Mouse (Mus musculus) gastrocnemius, adult 18-20 months (tissue): ENCODE measurements around the gene Cpm. TPM values are rescaled to one million over a fixed set of nuclear protein-coding genes. Genes with fewer than 3 reads are reported as not detected.
"Not testable (repeated sequence)": the region's sequence is repeated elsewhere in the genome, so short reads cannot be mapped to it uniquely, and the experiment has no call there.

Experiments used
- DNase-seq: peaks from one replicate; pipeline ENCODE4 v3.0.0; 2021; ENCODE audit warnings: low spot score
- total RNA-seq, 2 experiments: library from RNA; stranded (reverse); gene quantifications; 2 replicates each; pipeline ENCODE4 v1.2.3; 2021

The Cpm gene
- total RNA-seq, 2 experiments from 2014 or later: 2.5 to 2.9 TPM

- no peak for DNase-seq
Measured at GRCm38 (mm10) chr10:117697561-117698115, 68.3 kb downstream of the Cpm start.

DNA sequence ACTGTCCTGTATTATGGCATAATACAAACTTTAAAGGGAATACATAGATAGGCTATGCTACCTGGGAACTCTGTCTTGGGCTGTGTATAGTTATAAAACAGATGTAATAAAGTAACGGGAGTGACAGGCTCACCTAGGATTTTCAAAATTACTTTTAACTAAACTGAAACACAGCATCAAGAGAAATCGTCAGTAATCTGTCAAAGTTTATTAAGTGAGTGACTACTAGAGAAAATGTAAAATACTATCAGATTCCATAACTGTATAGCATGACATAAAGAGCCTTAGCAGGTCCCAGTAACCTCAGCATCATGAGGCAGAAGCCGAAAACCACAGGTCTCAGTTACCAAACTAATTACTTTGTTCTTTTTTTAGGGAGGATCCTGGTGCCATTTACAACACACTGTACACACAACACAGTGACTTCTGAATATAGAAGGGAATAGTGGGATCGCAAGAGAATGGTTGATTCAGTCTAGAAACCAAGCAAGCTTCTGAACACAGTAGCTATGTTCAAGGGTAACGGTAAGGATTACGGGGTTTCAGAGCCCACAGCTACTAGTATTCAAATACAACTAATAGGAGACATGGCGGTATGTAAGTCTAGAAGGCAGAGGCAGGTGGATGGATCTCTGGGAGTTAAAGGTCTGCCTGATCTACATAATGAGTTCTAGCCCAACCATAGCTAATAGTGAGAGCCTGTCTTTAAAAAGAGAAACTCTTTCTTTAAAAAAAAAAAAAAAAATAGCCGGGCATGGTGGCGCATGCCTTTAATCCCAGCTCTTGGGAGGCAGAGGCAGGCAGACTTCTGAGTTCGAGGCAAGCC lies 69.2 kb downstream of the Cpm start:
- DNase-seq: no peak

GRCm38 (mm10) chr10:117699914-117700313 lies 70.6 kb downstream of the Cpm start:
- no peak for DNase-seq

GRCm38 (mm10) chr10:117700450-117700849 lies 71.2 kb downstream of the Cpm start:
- no peak for DNase-seq

GRCm38 (mm10) chr10:117701034-117701829 lies 71.9 kb downstream of the Cpm start:
- DNase-seq: no peak

DNA sequence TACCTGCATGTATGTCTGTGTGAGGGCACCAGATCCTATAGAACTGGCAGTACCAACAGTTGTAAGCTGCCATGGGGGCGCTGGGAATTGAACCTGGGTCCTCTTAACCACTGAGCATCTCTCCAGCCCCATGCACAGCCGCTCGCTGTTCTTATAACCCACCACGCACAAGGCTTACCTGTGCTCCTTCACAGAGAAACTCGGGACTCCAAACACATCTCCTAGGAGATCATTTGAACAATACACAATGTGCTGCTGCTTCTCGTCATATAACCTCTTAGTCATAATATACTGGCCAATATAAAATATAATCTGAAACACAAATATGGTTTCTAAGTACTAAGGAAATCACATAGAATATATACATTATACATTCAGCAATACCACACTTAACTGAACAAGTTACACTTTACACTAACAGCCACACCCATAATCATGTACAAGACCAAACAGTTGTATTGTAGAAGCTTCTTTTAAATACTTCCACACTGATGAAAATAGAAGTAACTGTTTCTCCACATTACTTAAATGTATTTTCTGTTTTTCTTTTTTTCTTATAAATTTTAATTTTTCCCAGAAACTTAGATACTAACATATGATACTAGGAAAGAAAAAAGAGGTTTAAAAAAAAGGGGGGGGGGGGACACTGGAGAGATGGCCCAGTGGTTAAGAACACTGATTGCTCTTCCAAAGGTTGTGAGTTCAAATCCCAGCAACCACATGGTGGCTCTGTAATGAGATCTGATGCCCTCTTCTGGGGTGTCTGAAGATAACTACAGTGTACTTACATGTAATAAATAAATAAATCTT lies 72.9 kb downstream of the Cpm start:
- no peak for DNase-seq

DNA sequence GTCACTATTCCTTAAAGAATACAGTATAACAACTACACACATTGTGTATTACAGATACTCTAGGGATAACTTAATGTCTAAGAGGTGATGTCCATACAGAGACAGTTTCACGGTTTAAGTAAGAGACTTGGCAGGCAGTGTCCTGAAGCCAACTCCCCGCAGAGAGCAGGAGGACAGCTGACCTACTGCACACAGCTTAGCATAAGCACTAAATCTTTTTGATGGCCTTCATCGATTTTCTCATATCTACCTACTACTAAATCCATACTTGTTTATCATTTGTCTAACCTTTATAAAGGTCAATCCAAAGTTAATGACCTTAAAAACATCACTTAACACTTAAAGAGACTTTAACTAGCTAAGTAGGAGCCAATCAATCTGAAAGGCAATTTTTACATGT lies 74.2 kb downstream of the Cpm start:
- DNase-seq: no peak

- not testable (repeated sequence) for DNase-seq
Measured at GRCm38 (mm10) chr10:117704314-117704963, 75.1 kb downstream of the Cpm start.

DNA sequence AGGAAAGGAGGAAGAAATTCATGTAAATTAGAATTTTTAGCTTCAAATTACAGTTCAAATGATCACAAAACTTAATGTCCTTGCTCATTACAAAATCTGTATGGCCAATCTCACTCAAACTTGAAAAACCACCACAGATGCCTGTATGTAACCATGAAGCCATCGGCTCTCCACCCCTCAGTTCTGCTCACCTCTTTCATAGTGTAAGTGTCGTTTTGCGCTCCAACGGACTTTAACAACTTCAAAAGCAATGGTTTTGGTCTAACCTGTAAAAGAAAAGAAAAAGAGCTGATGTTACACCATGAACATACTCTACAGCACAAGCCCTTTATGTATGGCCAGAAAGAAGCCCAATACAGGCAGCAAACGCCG lies 75.7 kb downstream of the Cpm start:
- no peak for DNase-seq

GRCm38 (mm10) chr10:117705806-117706205 lies 76.5 kb downstream of the Cpm start:
- no peak for DNase-seq

- no peak for DNase-seq
Measured at GRCm38 (mm10) chr10:117706440-117706839, 77.1 kb downstream of the Cpm start.

- DNase-seq: no peak
Measured at GRCm38 (mm10) chr10:117707114-117707838, 78.0 kb downstream of the Cpm start.

- DNase-seq: no peak
Measured at GRCm38 (mm10) chr10:117708376-117708775, 79.1 kb downstream of the Cpm start.

DNA sequence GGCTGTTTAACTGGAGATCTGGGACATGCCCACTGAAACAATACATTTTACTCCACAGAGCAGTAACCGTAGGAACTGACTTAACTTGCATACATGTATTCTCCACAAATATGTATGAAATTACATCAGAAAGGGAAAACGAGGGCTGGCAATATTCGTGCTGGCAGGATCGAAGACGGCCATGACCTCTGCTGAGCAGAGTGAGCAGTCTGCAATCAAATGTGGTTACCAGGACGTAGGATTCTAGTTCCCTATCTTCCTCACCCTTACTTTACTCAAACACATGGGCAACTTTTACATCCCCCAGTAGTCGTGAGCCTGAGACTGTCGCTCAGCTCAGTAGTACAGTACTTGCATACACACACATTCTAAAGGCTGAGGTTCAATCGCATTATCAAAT lies 79.6 kb downstream of the Cpm start:
- no peak for DNase-seq

DNA sequence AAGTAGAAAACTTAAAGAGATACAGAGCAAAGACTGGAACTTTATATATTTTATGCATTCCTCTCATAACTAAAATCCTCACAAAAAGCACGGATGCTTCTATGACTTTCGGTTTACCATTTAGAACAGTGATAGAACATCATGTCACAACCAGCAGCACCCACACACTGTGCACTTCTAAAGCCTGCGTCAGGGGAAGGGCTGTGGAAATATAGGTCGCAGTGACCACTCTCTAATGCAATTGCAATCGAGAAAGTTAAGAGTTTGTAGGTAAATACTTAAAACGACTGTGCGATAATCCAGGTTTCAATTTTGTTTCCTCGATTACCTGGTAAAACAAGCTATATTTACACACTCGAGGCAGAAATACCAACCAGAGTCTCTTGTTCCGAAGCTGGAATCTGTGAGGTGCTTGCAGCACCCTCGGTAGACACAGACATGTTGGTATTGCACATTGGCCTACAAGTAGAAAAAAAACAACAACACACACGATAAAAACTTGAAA lies 80.1 kb downstream of the Cpm start:
- no peak for DNase-seq

DNA sequence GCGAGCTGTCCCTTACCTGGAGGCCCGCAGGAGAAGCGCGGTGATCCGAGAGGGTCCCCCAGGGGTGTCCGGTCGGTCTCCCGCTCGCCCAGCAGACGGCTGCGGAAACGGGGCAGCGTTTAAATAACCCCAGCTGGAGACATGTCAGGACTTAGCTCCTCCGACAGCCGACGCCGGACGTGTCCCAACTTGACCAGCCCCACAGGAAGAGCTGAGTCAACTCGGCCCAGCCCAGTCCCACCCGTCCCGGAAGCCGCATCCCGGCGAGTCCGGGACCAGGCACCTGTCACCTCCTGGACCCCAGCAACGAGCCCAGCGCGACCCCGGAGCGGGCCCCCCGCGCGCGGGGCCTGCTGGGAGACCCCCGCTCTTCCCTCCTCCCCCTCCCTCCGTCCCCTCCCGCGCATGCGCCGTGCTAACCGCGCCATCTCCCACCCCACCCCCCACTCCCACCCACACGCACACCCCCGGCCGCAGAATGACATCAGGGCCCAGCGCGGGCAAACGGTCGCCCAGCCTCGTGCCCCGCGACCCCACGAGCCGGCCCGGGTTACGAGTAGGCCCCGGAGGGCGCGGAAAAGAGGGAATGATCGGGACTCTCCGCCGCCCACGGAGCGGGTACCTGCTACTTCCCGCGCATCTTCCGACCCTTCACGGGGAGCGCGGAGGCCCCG lies 80.8 kb downstream of the Cpm start:
- DNase-seq: peak; percentile 74

GRCm38 (mm10) chr10:117710604-117711141 lies 81.4 kb downstream of the Cpm start, which contains the start of gene Mdm2:
Gene Mdm2 (minus strand): TSS chr10:117710758.
- peak; percentile 98 for DNase-seq

- no peak for DNase-seq
Measured at GRCm38 (mm10) chr10:117711408-117711807, 82.1 kb downstream of the Cpm start.

DNA sequence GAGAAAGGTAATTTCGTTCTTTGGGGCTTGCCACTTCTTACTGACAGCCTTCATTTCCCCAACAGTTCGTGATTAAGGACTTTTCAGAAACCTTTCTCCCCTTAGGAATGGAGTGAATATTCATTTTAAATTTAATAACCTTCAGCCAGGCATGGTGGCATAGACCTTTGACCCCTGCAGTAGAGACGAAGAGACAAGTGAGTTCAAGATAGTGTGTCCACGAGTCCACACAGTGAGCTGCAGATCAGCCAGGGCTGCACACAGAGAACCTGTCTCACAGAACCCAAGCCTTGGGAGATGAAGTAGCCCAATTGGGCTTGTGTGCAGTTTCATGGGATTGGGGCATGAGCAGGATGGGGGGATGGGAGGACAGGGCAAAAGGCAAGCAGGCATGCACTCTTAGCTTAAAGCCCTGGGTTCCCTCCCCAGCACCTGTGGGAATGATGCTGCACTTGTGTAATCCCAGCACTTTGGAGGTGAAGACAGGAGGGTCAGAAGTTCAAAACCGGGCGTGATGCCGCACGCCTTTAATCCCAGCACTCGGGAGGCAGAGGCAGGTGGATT lies 83.0 kb downstream of the Cpm start:
- no peak for DNase-seq
